ENCODE assay signal across 14 mouse cellular contexts in the genomic region with DNA sequence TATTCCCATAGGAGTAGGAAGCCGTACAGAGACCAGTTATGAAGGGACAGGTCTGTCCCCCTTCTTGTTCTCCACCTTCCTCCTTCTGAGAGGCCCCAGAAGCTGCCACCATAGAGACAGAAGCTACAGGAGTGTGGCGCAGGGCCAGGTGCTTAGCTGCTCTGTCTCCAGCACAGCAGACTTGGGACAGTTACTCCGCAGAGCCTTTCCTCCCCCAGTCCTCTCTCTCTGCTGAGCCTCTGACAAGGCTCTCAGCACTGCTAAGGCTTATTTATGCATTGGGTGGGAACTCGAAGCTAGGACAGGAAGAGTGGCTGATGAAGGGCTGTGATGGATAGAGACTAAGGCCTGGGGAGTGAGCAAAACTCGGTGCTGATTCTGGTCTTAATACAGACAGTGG. TPM values are rescaled to one million over a fixed set of nuclear protein-coding genes. Genes with fewer than 3 reads are reported as not detected.
DNase-seq lines count a peak whose midpoint lies in the region; ATAC-seq and TF ChIP-seq lines count a peak whose summit lies in the region.
"Had no signal": no experiment of that assay in that cellular context is flagged by ENCODE, and none has a peak within 500 bp of the region (broad histone marks: within the 10 kb centered on the region; RNA-seq: fewer than 3 reads in every experiment).

No protein-coding gene starts in this region.

- peaks cover 98% of the 10 kb centered on the region for H3K4me1 ChIP-seq in forebrain, embryonic 10.5 days
- peaks cover 27% of the 10 kb centered on the region for H3K4me1 ChIP-seq in forebrain, postnatal 0 days (ENCODE audit: insufficient read depth)
- H3K4me1 ChIP-seq in intestine, embryonic 14.5 days (replicated peaks; ENCODE audit: control insufficient read depth, insufficient read depth, low read length) = peaks cover 64% of the 10 kb centered on the region
- H3K4me1 ChIP-seq in intestine, postnatal 0 days (replicated peaks; ENCODE audit: control insufficient read depth, insufficient read depth, low read length) = peaks cover 13% of the 10 kb centered on the region; the same call in 1 of the 2 replicates
- H3K4me1 ChIP-seq in midbrain, embryonic 10.5 days = peaks cover 95% of the 10 kb centered on the region
- peaks cover 5% of the 10 kb centered on the region; the same call in 1 of the 2 replicates for H3K4me1 ChIP-seq in midbrain, postnatal 0 days (ENCODE audit: insufficient read depth, low read length)
- H3K4me1 ChIP-seq in limb, embryonic 10.5 days = peaks cover 96% of the 10 kb centered on the region

- H3K27ac ChIP-seq in forebrain, embryonic 10.5 days = peak overlapping the region; percentile 65; the same call in 1 of the 2 replicates
- H3K27ac ChIP-seq in forebrain, postnatal 0 days (ENCODE audit: low read depth, low read length) = no peak overlapping the region
- H3K27ac ChIP-seq in intestine, embryonic 14.5 days (ENCODE audit: low read depth) = 0 out of 2 replicates have a peak overlapping the region, but pooled peaks have one; percentile 22
- no peak overlapping the region for H3K27ac ChIP-seq in intestine, postnatal 0 days (ENCODE audit: low read depth, low read length)
- H3K27ac ChIP-seq in midbrain, embryonic 10.5 days (replicated peaks) = peak overlapping the region; percentile 46; the same call in 1 of the 2 replicates
- no peak overlapping the region for H3K27ac ChIP-seq in midbrain, postnatal 0 days (ENCODE audit: low read depth, low read length)
- peak overlapping the region; percentile 81 for H3K27ac ChIP-seq in limb, embryonic 10.5 days
- H3K27ac ChIP-seq: macrophage had no signal

- no peak for DNase-seq in forebrain, embryonic 10.5 days (ENCODE audit: extremely low spot score, low spot score)
- no peak for DNase-seq in forebrain, postnatal 0 days
- DNase-seq in intestine, embryonic 14.5 days (ENCODE audit: low spot score) = no peak
- DNase-seq in midbrain, embryonic 10.5 days (ENCODE audit: low spot score) = no peak
- no peak for DNase-seq in midbrain, postnatal 0 days (ENCODE audit: low spot score)
- DNase-seq in limb, embryonic 10.5 days (ENCODE audit: low spot score) = no peak
- DNase-seq in left cerebral cortex, adult 11 months (ENCODE audit: low spot score) = no peak
- DNase-seq: adrenal gland, postnatal 10 days; gastrocnemius, adult 2 months; layer of hippocampus, adult 9-11 months had no signal

- no peak overlapping the region for H3K4me2 ChIP-seq in forebrain, postnatal 0 days (ENCODE audit: low read depth)
- H3K4me2 ChIP-seq in intestine, embryonic 14.5 days (ENCODE audit: low read length) = peak overlapping the region; percentile 8; the same call in 1 of the 2 replicates
- H3K4me2 ChIP-seq in intestine, postnatal 0 days (replicated peaks; ENCODE audit: low read depth) = no peak overlapping the region
- H3K4me2 ChIP-seq in midbrain, postnatal 0 days (ENCODE audit: low read depth, low read length, poor library complexity, severe bottlenecking) = no peak overlapping the region

- H3K9me3 ChIP-seq in forebrain, embryonic 10.5 days = no peaks in the 10 kb centered on the region
- H3K9me3 ChIP-seq in forebrain, postnatal 0 days (ENCODE audit: low read length) = no peaks in the 10 kb centered on the region
- no peaks in the 10 kb centered on the region for H3K9me3 ChIP-seq in intestine, embryonic 14.5 days (ENCODE audit: control insufficient read depth, low read length)
- H3K9me3 ChIP-seq in intestine, postnatal 0 days (ENCODE audit: control insufficient read depth) = no peaks in the 10 kb centered on the region
- no peaks in the 10 kb centered on the region for H3K9me3 ChIP-seq in midbrain, embryonic 10.5 days (replicated peaks)
- H3K9me3 ChIP-seq in midbrain, postnatal 0 days (ENCODE audit: low read length) = no peaks in the 10 kb centered on the region
- no peaks in the 10 kb centered on the region for H3K9me3 ChIP-seq in limb, embryonic 10.5 days (replicated peaks)

- no peak overlapping the region for H3K4me3 ChIP-seq in forebrain, embryonic 10.5 days
- H3K4me3 ChIP-seq in forebrain, postnatal 0 days (ENCODE audit: low read depth, low read length) = no peak overlapping the region
- H3K4me3 ChIP-seq in intestine, embryonic 14.5 days (ENCODE audit: low read depth, low read length) = no peak overlapping the region
- no peak overlapping the region for H3K4me3 ChIP-seq in intestine, postnatal 0 days (ENCODE audit: low read depth, low read length)
- H3K4me3 ChIP-seq in midbrain, embryonic 10.5 days = no peak overlapping the region
- no peak overlapping the region for H3K4me3 ChIP-seq in midbrain, postnatal 0 days (ENCODE audit: low read depth, low read length)
- H3K4me3 ChIP-seq in limb, embryonic 10.5 days = no peak overlapping the region
- H3K4me3 ChIP-seq: erythroblast, embryonic 14.5 days; gastrocnemius, adult 2 months had no signal

- no peak for TF ChIP-seq CTCF in forebrain, postnatal 0 days (IDR thresholded peaks at IDR 0.05; ENCODE audit: low read depth)
- TF ChIP-seq CTCF in intestine, postnatal 0 days (IDR thresholded peaks at IDR 0.05; ENCODE audit: low read depth) = no peak
- no peak for TF ChIP-seq CTCF in midbrain, postnatal 0 days (IDR thresholded peaks at IDR 0.05)

- 74% methylated on average over 5 of the region's 5 CpGs for WGBS in forebrain, embryonic 10.5 days
- 56% methylated on average over 5 of the region's 5 CpGs for whole genome bisulfite sequencing in forebrain, postnatal 0 days
- 29% methylated on average over 5 of the region's 5 CpGs for WGBS in intestine, embryonic 14.5 days
- whole genome bisulfite sequencing in intestine, postnatal 0 days = 56% methylated on average over 5 of the region's 5 CpGs
- 71% methylated on average over 5 of the region's 5 CpGs for WGBS in midbrain, embryonic 10.5 days
- 81% methylated on average over 5 of the region's 5 CpGs for WGBS in midbrain, postnatal 0 days
- 49% methylated on average over 5 of the region's 5 CpGs for WGBS in limb, embryonic 10.5 days

- no peak for ATAC-seq in forebrain, postnatal 0 days
- no peak for ATAC-seq in intestine, embryonic 14.5 days (replicated peaks; ENCODE audit: low FRiP score, low TSS enrichment, low read depth)
- no peak for ATAC-seq in intestine, postnatal 0 days
- no peak for ATAC-seq in midbrain, postnatal 0 days (ENCODE audit: low FRiP score)
- ATAC-seq: CD4-positive, CD25-positive, alpha-beta regulatory T cell, adult 4 months had no signal

- no peak overlapping the region for H3K9ac ChIP-seq in forebrain, postnatal 0 days
- no peak overlapping the region for H3K9ac ChIP-seq in intestine, embryonic 14.5 days (ENCODE audit: low read length)
- H3K9ac ChIP-seq in intestine, postnatal 0 days (ENCODE audit: low read depth, low read length) = no peak overlapping the region
- no peak overlapping the region for H3K9ac ChIP-seq in midbrain, postnatal 0 days (replicated peaks; ENCODE audit: low read length, poor library complexity, severe bottlenecking)

- peaks cover 67% of the 10 kb centered on the region for H3K27me3 ChIP-seq in forebrain, embryonic 10.5 days (ENCODE audit: poor library complexity, severe bottlenecking)
- peaks cover 5% of the 10 kb centered on the region; the same call in 1 of the 2 replicates for H3K27me3 ChIP-seq in forebrain, postnatal 0 days (ENCODE audit: insufficient read depth, low read length)
- H3K27me3 ChIP-seq in intestine, embryonic 14.5 days (replicated peaks; ENCODE audit: control insufficient read depth, insufficient read depth, low read length) = no peaks in the 10 kb centered on the region
- H3K27me3 ChIP-seq in intestine, postnatal 0 days (replicated peaks; ENCODE audit: control insufficient read depth, insufficient read depth, low read length) = no peaks in the 10 kb centered on the region
- H3K27me3 ChIP-seq in midbrain, embryonic 10.5 days (ENCODE audit: low read depth, poor library complexity, severe bottlenecking) = peaks cover 81% of the 10 kb centered on the region
- 0 out of 2 replicates have a peak, but pooled peaks cover 17% of the 10 kb centered on the region for H3K27me3 ChIP-seq in midbrain, postnatal 0 days (ENCODE audit: insufficient read depth, low read length)
- peaks cover 14% of the 10 kb centered on the region; the same call in 1 of the 2 replicates for H3K27me3 ChIP-seq in limb, embryonic 10.5 days (ENCODE audit: low read depth, poor library complexity, severe bottlenecking)

- 0 out of 2 replicates have a peak, but pooled peaks cover 2% of the 10 kb centered on the region for H3K36me3 ChIP-seq in forebrain, embryonic 10.5 days (replicated peaks)
- H3K36me3 ChIP-seq in forebrain, postnatal 0 days (ENCODE audit: insufficient read depth) = no peaks in the 10 kb centered on the region
- no peaks in the 10 kb centered on the region for H3K36me3 ChIP-seq in intestine, embryonic 14.5 days (ENCODE audit: control insufficient read depth, insufficient read depth, low read length)
- H3K36me3 ChIP-seq in intestine, postnatal 0 days (ENCODE audit: control insufficient read depth, insufficient read depth) = no peaks in the 10 kb centered on the region
- H3K36me3 ChIP-seq in midbrain, embryonic 10.5 days = no peaks in the 10 kb centered on the region
- no peaks in the 10 kb centered on the region for H3K36me3 ChIP-seq in midbrain, postnatal 0 days (ENCODE audit: insufficient read depth, low read length)
- peaks cover 9% of the 10 kb centered on the region; the same call in 1 of the 2 replicates for H3K36me3 ChIP-seq in limb, embryonic 10.5 days

RNA-seq across cellular contexts. Expression of gene Atoh8, which starts 15.8 kb away (rescaled TPM):
- 11.2 and 11.5 TPM in 2 replicates for polyA plus RNA-seq in forebrain, embryonic 10.5 days (2016; fragmentation: Nextera tagmentation; extraction: Ambion mirVana)
- 2.6 and 6.9 TPM in 2 replicates for total RNA-seq in forebrain, postnatal 0 days (2014; rRNA removed)
- 3.9 TPM in 2 replicates for polyA plus RNA-seq in forebrain, postnatal 0 days (2015; fragmentation: Nextera tagmentation; extraction: Ambion mirVana)
- polyA plus RNA-seq in intestine, embryonic 14.5 days (2014; fragmentation: Nextera tagmentation; extraction: Ambion mirVana) = 7.3 and 8.7 TPM in 2 replicates
- polyA plus RNA-seq in intestine, postnatal 0 days (2015; fragmentation: Nextera tagmentation; extraction: Ambion mirVana) = 3.7 and 4.5 TPM in 2 replicates
- 9.2 and 11.2 TPM in 2 replicates for polyA plus RNA-seq in midbrain, embryonic 10.5 days (2016; fragmentation: Nextera tagmentation; extraction: Ambion mirVana)
- 1.8 and 3.7 TPM in 2 replicates for total RNA-seq in midbrain, postnatal 0 days (2014; rRNA removed)
- 1.9 and 2.3 TPM in 2 replicates for polyA plus RNA-seq in midbrain, postnatal 0 days (2015; fragmentation: Nextera tagmentation; extraction: Ambion mirVana)
- 24.9 and 28.0 TPM in 2 replicates for polyA plus RNA-seq in limb, embryonic 10.5 days (2016; fragmentation: Nextera tagmentation; extraction: Ambion mirVana)
- polyA plus RNA-seq: CD4-positive, CD25-positive, alpha-beta regulatory T cell, adult 4 months; erythroblast, embryonic 14.5 days; macrophage had no signal

Comparison
In these comparisons a context has a peak if more than half of its experiments do, and no peak if none do; other contexts are left out.
1. H3K27ac ChIP-seq: peak in forebrain, embryonic 10.5 days (single experiment), intestine, embryonic 14.5 days (single experiment), midbrain, embryonic 10.5 days (single experiment) and limb, embryonic 10.5 days (single experiment); none in forebrain, postnatal 0 days (single experiment), intestine, postnatal 0 days (single experiment) and midbrain, postnatal 0 days (single experiment).